Mouse (Mus musculus): ENCODE measurements around the gene Smco4. TPM values are rescaled to one million over a fixed set of nuclear protein-coding genes. Genes with fewer than 3 reads are reported as not detected.

Gene Smco4
- polyA plus RNA-seq, 1 experiment from 2014 or later, result 1.4 TPM

GRCm38 (mm10) chr9:15487682-15488424, 5.4 kb upstream of the Smco4 start:
- no peak for DNase-seq (ENCODE audit: low spot score)
- no peak overlapping the region for H3K4me3 ChIP-seq (ENCODE audit: low read depth, low read length)
- H3K27ac ChIP-seq (replicated peaks), result no peak overlapping the region
- H3K27me3 ChIP-seq (ENCODE audit: control insufficient read depth, insufficient read depth, low read length), result no peaks in the 10 kb centered on the region
- H3K4me2 ChIP-seq (replicated peaks; ENCODE audit: low read depth), result no peak overlapping the region
- TF ChIP-seq EP300 (optimal IDR thresholded peaks at IDR 0.05), result no peak
- H3K36me3 ChIP-seq (ENCODE audit: control insufficient read depth, insufficient read depth, low read length), result no peaks in the 10 kb centered on the region
- H3K9me3 ChIP-seq (ENCODE audit: control insufficient read depth, low read length), result no peaks in the 10 kb centered on the region
- WGBS, result 59% methylated on average over 2 of the region's 2 CpGs
- H3K9ac ChIP-seq (ENCODE audit: low read length), result no peak overlapping the region
- no peak for ATAC-seq (ENCODE audit: low FRiP score, low TSS enrichment)
- no peaks in the 10 kb centered on the region for H3K4me1 ChIP-seq (replicated peaks; ENCODE audit: control insufficient read depth, insufficient read depth)

- ATAC-seq (ENCODE audit: low FRiP score, low TSS enrichment) (no peak), DNase-seq (ENCODE audit: low spot score) (no peak)
- TF ChIP-seq EP300 (optimal IDR thresholded peaks at IDR 0.05) (no peak), CTCF (IDR thresholded peaks at IDR 0.05; ENCODE audit: low read depth) (no peak)
- Histone ChIP-seq H3K9me3 (ENCODE audit: control insufficient read depth, low read length) (no peaks in the 10 kb centered on the region), H3K27me3 (ENCODE audit: control insufficient read depth, insufficient read depth, low read length) (no peaks in the 10 kb centered on the region), H3K27ac (replicated peaks) (no peak overlapping the region), H3K9ac (ENCODE audit: low read length) (no peak overlapping the region), H3K4me1 (replicated peaks; ENCODE audit: control insufficient read depth, insufficient read depth) (0 out of 2 replicates have a peak, but pooled peaks cover 3% of the 10 kb centered on the region), H3K4me2 (replicated peaks; ENCODE audit: low read depth) (no peak overlapping the region), H3K36me3 (ENCODE audit: control insufficient read depth, insufficient read depth, low read length) (no peaks in the 10 kb centered on the region), H3K4me3 (ENCODE audit: low read depth, low read length) (no peak overlapping the region)
These were observed 3.9 kb upstream of the Smco4 start for GRCm38 (mm10) chr9:15489293-15489692.

GRCm38 (mm10) chr9:15490331-15491100, 2.7 kb upstream of the Smco4 start:
- 0 out of 2 replicates have a peak, but pooled peaks cover 3% of the 10 kb centered on the region for H3K4me1 ChIP-seq (replicated peaks; ENCODE audit: control insufficient read depth, insufficient read depth)
- ATAC-seq (ENCODE audit: low FRiP score, low TSS enrichment) (no peak), DNase-seq (ENCODE audit: low spot score) (no peak)
- WGBS, result 80% methylated on average over 8 of the region's 8 CpGs
- H3K27me3 ChIP-seq (ENCODE audit: control insufficient read depth, insufficient read depth, low read length), result no peaks in the 10 kb centered on the region
- H3K27ac ChIP-seq (replicated peaks), result no peak overlapping the region
- TF ChIP-seq CTCF (IDR thresholded peaks at IDR 0.05; ENCODE audit: low read depth), result no peak
- no peak for TF ChIP-seq EP300 (optimal IDR thresholded peaks at IDR 0.05)
- H3K9me3 ChIP-seq (ENCODE audit: control insufficient read depth, low read length), result no peaks in the 10 kb centered on the region
- no peaks in the 10 kb centered on the region for H3K36me3 ChIP-seq (ENCODE audit: control insufficient read depth, insufficient read depth, low read length)
- no peak overlapping the region for H3K4me3 ChIP-seq (ENCODE audit: low read depth, low read length)
- no peak overlapping the region for H3K4me2 ChIP-seq (replicated peaks; ENCODE audit: low read depth)
- H3K9ac ChIP-seq (ENCODE audit: low read length), result no peak overlapping the region

GRCm38 (mm10) chr9:15491686-15492085, 1.5 kb upstream of the Smco4 start:
- no peak overlapping the region for H3K4me2 ChIP-seq (replicated peaks; ENCODE audit: low read depth)
- H3K27ac ChIP-seq (replicated peaks), result no peak overlapping the region
- WGBS, result 86% methylated on average over 4 of the region's 4 CpGs
- ATAC-seq (ENCODE audit: low FRiP score, low TSS enrichment) (no peak), DNase-seq (ENCODE audit: low spot score) (no peak)
- TF ChIP-seq EP300 (optimal IDR thresholded peaks at IDR 0.05) (no peak), CTCF (IDR thresholded peaks at IDR 0.05; ENCODE audit: low read depth) (no peak)
- H3K36me3 ChIP-seq (ENCODE audit: control insufficient read depth, insufficient read depth, low read length), result no peaks in the 10 kb centered on the region
- no peaks in the 10 kb centered on the region for H3K9me3 ChIP-seq (ENCODE audit: control insufficient read depth, low read length)
- no peak overlapping the region for H3K4me3 ChIP-seq (ENCODE audit: low read depth, low read length)
- H3K9ac ChIP-seq (ENCODE audit: low read length), result no peak overlapping the region
- H3K27me3 ChIP-seq (ENCODE audit: control insufficient read depth, insufficient read depth, low read length), result no peaks in the 10 kb centered on the region
- 0 out of 2 replicates have a peak, but pooled peaks cover 3% of the 10 kb centered on the region for H3K4me1 ChIP-seq (replicated peaks; ENCODE audit: control insufficient read depth, insufficient read depth)

GRCm38 (mm10) chr9:15492401-15492800, 831 bp upstream of the Smco4 start:
- Histone ChIP-seq H3K9me3 (ENCODE audit: control insufficient read depth, low read length) (no peaks in the 10 kb centered on the region), H3K9ac (ENCODE audit: low read length) (no peak overlapping the region), H3K4me1 (replicated peaks; ENCODE audit: control insufficient read depth, insufficient read depth) (0 out of 2 replicates have a peak, but pooled peaks cover 3% of the 10 kb centered on the region), H3K27ac (replicated peaks) (no peak overlapping the region), H3K36me3 (ENCODE audit: control insufficient read depth, insufficient read depth, low read length) (no peaks in the 10 kb centered on the region), H3K27me3 (ENCODE audit: control insufficient read depth, insufficient read depth, low read length) (no peaks in the 10 kb centered on the region), H3K4me2 (replicated peaks; ENCODE audit: low read depth) (no peak overlapping the region), H3K4me3 (ENCODE audit: low read depth, low read length) (no peak overlapping the region)
- no peak for DNase-seq (ENCODE audit: low spot score)
- WGBS, result 70% methylated on average over 9 of the region's 9 CpGs
- no peak for TF ChIP-seq CTCF (IDR thresholded peaks at IDR 0.05; ENCODE audit: low read depth)
- no peak for TF ChIP-seq EP300 (optimal IDR thresholded peaks at IDR 0.05)
- no peak for ATAC-seq (ENCODE audit: low FRiP score, low TSS enrichment)
